Mouse (Mus musculus): ENCODE measurements around the gene Kif23. TPM values are rescaled to one million over a fixed set of nuclear protein-coding genes. Genes with fewer than 3 reads are reported as not detected.

Kif23 gene
- polyA plus RNA-seq, 1 experiment, result 0.56 TPM

- no peak for DNase-seq
- Histone ChIP-seq H3K27me3 (ENCODE audit: control insufficient read depth, insufficient read depth, low read length) (no peaks in the 10 kb centered on the region), H3K4me1 (ENCODE audit: control insufficient read depth, insufficient read depth, low read length) (no peaks in the 10 kb centered on the region), H3K27ac (ENCODE audit: insufficient read depth, low read length) (no peak overlapping the region), H3K4me3 (replicated peaks; ENCODE audit: insufficient read depth, low read depth, low read length) (no peak overlapping the region)
- 85% methylated on average over 3 of the region's 3 CpGs for WGBS
- TF ChIP-seq CTCF (IDR thresholded peaks at IDR 0.05; ENCODE audit: borderline replicate concordance, insufficient read depth, low read depth, low read length) (no peak), POLR2A (IDR thresholded peaks at IDR 0.05; ENCODE audit: borderline replicate concordance, insufficient read depth, low read length) (no peak)
Observed at GRCm38 (mm10) chr9:61908341-61908740, 38.2 kb downstream of the Kif23 start.

- Histone ChIP-seq H3K27ac (ENCODE audit: insufficient read depth, low read length) (no peak overlapping the region), H3K4me1 (ENCODE audit: control insufficient read depth, insufficient read depth, low read length) (no peaks in the 10 kb centered on the region), H3K4me3 (replicated peaks; ENCODE audit: insufficient read depth, low read depth, low read length) (no peak overlapping the region), H3K27me3 (ENCODE audit: control insufficient read depth, insufficient read depth, low read length) (no peaks in the 10 kb centered on the region)
- WGBS, result 92% methylated on average over 4 of the region's 4 CpGs
- no peak for DNase-seq
- TF ChIP-seq CTCF (IDR thresholded peaks at IDR 0.05; ENCODE audit: borderline replicate concordance, insufficient read depth, low read depth, low read length) (no peak), POLR2A (IDR thresholded peaks at IDR 0.05; ENCODE audit: borderline replicate concordance, insufficient read depth, low read length) (no peak)
Observed at GRCm38 (mm10) chr9:61907621-61908295, 38.8 kb downstream of the Kif23 start.

DNA sequence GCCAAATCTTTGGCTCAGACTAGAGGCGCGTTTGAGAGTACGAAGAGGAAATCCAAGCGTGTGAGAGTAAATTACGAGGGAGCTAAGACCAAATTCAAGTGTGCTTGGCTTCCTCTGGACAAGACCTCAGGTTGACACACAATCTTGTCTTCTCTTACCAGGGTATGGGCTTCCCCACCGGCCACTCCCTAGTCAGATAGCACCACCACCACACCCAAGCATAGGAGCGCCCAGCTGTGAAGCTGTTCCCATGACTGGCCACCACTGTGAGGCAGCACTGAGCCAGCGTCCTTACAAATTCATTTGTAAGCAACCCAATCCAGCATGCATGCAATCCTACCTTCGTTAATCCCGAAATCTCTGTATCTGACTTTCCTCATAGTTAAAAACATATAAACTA is 39.7 kb downstream of the Kif23 start:
- TF ChIP-seq POLR2A (IDR thresholded peaks at IDR 0.05; ENCODE audit: borderline replicate concordance, insufficient read depth, low read length) (no peak), CTCF (IDR thresholded peaks at IDR 0.05; ENCODE audit: borderline replicate concordance, insufficient read depth, low read depth, low read length) (peak; percentile 33; the same call in 1 of the 2 replicates)
- H3K27me3 ChIP-seq (ENCODE audit: control insufficient read depth, insufficient read depth, low read length), result no peaks in the 10 kb centered on the region
- H3K4me3 ChIP-seq (replicated peaks; ENCODE audit: insufficient read depth, low read depth, low read length), result no peak overlapping the region
- H3K27ac ChIP-seq (ENCODE audit: insufficient read depth, low read length), result no peak overlapping the region
- no peaks in the 10 kb centered on the region for H3K4me1 ChIP-seq (ENCODE audit: control insufficient read depth, insufficient read depth, low read length)
- no peak for DNase-seq
- WGBS, result 65% methylated on average over 10 of the region's 10 CpGs

- DNase-seq, result no peak
- H3K27me3 ChIP-seq (ENCODE audit: control insufficient read depth, insufficient read depth, low read length), result no peaks in the 10 kb centered on the region
- WGBS, result 41% methylated on average over 5 of the region's 5 CpGs
- no peak overlapping the region for H3K4me3 ChIP-seq (replicated peaks; ENCODE audit: insufficient read depth, low read depth, low read length)
- H3K27ac ChIP-seq (ENCODE audit: insufficient read depth, low read length), result no peak overlapping the region
- TF ChIP-seq CTCF (IDR thresholded peaks at IDR 0.05; ENCODE audit: borderline replicate concordance, insufficient read depth, low read depth, low read length) (no peak), POLR2A (IDR thresholded peaks at IDR 0.05; ENCODE audit: borderline replicate concordance, insufficient read depth, low read length) (no peak)
- H3K4me1 ChIP-seq (ENCODE audit: control insufficient read depth, insufficient read depth, low read length), result no peaks in the 10 kb centered on the region
Observed at GRCm38 (mm10) chr9:61905576-61905975, 41.0 kb downstream of the Kif23 start.

GRCm38 (mm10) chr9:61904201-61904600 is 42.4 kb downstream of the Kif23 start:
- no peak for DNase-seq
- no peak overlapping the region for H3K27ac ChIP-seq (ENCODE audit: insufficient read depth, low read length)
- no peak for TF ChIP-seq CTCF (IDR thresholded peaks at IDR 0.05; ENCODE audit: borderline replicate concordance, insufficient read depth, low read depth, low read length)
- no peak for TF ChIP-seq POLR2A (IDR thresholded peaks at IDR 0.05; ENCODE audit: borderline replicate concordance, insufficient read depth, low read length)
- H3K27me3 ChIP-seq (ENCODE audit: control insufficient read depth, insufficient read depth, low read length), result no peaks in the 10 kb centered on the region
- WGBS, result 71% methylated on average over 7 of the region's 7 CpGs
- H3K4me1 ChIP-seq (ENCODE audit: control insufficient read depth, insufficient read depth, low read length), result no peaks in the 10 kb centered on the region
- H3K4me3 ChIP-seq (replicated peaks; ENCODE audit: insufficient read depth, low read depth, low read length), result no peak overlapping the region

- Histone ChIP-seq H3K27ac (ENCODE audit: insufficient read depth, low read length) (no peak overlapping the region), H3K4me3 (replicated peaks; ENCODE audit: insufficient read depth, low read depth, low read length) (no peak overlapping the region), H3K27me3 (ENCODE audit: control insufficient read depth, insufficient read depth, low read length) (no peaks in the 10 kb centered on the region), H3K4me1 (ENCODE audit: control insufficient read depth, insufficient read depth, low read length) (no peaks in the 10 kb centered on the region)
- no peak for DNase-seq
- no peak for TF ChIP-seq CTCF (IDR thresholded peaks at IDR 0.05; ENCODE audit: borderline replicate concordance, insufficient read depth, low read depth, low read length)
- no peak for TF ChIP-seq POLR2A (IDR thresholded peaks at IDR 0.05; ENCODE audit: borderline replicate concordance, insufficient read depth, low read length)
- 30% methylated on average over 9 of the region's 9 CpGs for WGBS
Observed at GRCm38 (mm10) chr9:61902445-61902844, 44.1 kb downstream of the Kif23 start.

DNA sequence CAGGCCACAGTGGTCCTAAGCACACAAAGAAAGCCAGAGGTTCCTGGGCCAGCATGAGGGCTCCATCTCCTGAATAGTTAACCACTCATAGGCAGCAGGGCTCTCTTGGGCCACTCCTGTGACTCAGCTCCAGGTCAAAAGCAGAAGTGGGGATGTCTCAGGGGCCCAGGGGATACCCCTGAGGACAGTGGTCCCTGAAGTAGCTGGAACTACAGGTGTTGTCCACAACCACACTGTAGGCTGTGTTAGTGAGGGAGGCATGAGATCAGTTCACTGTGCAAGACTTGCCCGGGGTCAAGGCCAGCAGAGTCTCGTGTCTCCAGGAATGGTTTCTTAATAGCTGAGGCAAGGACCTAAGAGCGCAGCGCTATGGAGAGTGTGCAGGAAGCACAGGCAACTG is 45.0 kb downstream of the Kif23 start:
- H3K4me3 ChIP-seq (replicated peaks; ENCODE audit: insufficient read depth, low read depth, low read length), result no peak overlapping the region
- no peak overlapping the region for H3K27ac ChIP-seq (ENCODE audit: insufficient read depth, low read length)
- H3K4me1 ChIP-seq (ENCODE audit: control insufficient read depth, insufficient read depth, low read length), result no peaks in the 10 kb centered on the region
- 82% methylated on average over 4 of the region's 4 CpGs for WGBS
- no peak for TF ChIP-seq POLR2A (IDR thresholded peaks at IDR 0.05; ENCODE audit: borderline replicate concordance, insufficient read depth, low read length)
- TF ChIP-seq CTCF (IDR thresholded peaks at IDR 0.05; ENCODE audit: borderline replicate concordance, insufficient read depth, low read depth, low read length), result no peak
- no peak for DNase-seq
- no peaks in the 10 kb centered on the region for H3K27me3 ChIP-seq (ENCODE audit: control insufficient read depth, insufficient read depth, low read length)

DNA sequence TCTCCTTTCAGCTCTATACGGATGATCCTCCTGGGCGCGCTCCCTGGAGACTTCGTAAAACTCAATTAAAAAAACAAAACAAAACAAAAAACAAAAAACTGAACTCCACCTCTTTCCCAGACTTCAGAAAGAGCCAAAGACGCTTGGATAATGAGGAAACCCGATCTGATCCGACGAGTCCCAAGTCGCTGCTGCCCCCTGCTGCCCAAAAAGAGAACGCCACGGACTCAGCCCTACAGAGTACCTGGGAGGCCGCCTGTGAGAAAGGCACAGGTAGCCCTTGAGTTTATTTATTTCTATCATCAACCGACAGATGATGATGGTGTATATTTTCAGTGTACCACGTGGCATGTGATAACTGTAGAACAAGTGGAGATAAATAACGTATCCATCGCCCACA is 46.8 kb downstream of the Kif23 start:
- TF ChIP-seq CTCF (IDR thresholded peaks at IDR 0.05; ENCODE audit: borderline replicate concordance, insufficient read depth, low read depth, low read length) (peak; percentile 87), POLR2A (IDR thresholded peaks at IDR 0.05; ENCODE audit: borderline replicate concordance, insufficient read depth, low read length) (no peak)
- no peak overlapping the region for H3K4me3 ChIP-seq (replicated peaks; ENCODE audit: insufficient read depth, low read depth, low read length)
- 11% methylated on average over 16 of the region's 16 CpGs for WGBS

More for the DNA sequence above, 46.8 kb downstream of the Kif23 start:
- Histone ChIP-seq H3K27ac (ENCODE audit: insufficient read depth, low read length) (no peak overlapping the region), H3K4me1 (ENCODE audit: control insufficient read depth, insufficient read depth, low read length) (no peaks in the 10 kb centered on the region), H3K27me3 (ENCODE audit: control insufficient read depth, insufficient read depth, low read length) (no peaks in the 10 kb centered on the region)
- peak; percentile 75 to 89 for DNase-seq
